Mouse (Mus musculus): ENCODE results near the gene Sh3tc1. TPM values are rescaled to one million over a fixed set of nuclear protein-coding genes. Genes with fewer than 3 reads are reported as not detected.
A peak's percentile ranks its signal among the peaks of the same experiment; 100 is the strongest.

The Sh3tc1 gene
- polyA plus RNA-seq, 1 experiment from 2014 or later: 3.6 TPM

DNA sequence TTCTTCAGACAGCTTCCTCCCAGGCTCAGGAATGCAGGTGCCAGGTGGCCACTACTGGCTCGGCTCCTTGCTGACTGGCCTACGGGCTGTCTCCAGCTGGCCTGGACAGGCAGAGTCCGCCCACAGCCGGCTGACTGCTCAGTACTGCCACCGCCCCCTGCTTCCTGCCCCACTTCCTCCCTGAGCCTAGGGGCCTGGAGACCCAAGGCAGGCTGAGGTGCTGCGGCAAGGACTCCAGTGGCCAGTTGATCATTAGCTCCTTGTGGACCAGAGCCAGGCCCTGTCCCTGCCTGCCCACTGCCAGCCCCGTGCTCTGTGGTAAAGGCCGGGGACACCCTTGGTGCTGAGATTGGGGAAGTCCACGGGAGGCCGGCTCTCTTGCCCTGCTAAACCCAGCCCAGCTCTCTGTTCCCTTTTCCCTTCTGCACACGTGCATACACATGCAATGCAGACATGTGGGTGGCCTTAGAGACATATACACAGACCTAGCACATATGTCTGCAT, 10.8 kb downstream of the Sh3tc1 start:
- Histone ChIP-seq H3K4me1 (no peaks in the 10 kb centered on the region), H3K4me3 (no peak overlapping the region), H3K9ac (no peak overlapping the region), H3K27ac (no peak overlapping the region), H3K4me2 (replicated peaks) (no peak overlapping the region), H3K36me3 (no peaks in the 10 kb centered on the region), H3K27me3 (replicated peaks) (no peaks in the 10 kb centered on the region), H3K9me3 (no peaks in the 10 kb centered on the region)
- no peak for ATAC-seq (ENCODE audit: low FRiP score, low read depth)
- 59% methylated on average over 11 of the region's 11 CpGs for WGBS

DNA sequence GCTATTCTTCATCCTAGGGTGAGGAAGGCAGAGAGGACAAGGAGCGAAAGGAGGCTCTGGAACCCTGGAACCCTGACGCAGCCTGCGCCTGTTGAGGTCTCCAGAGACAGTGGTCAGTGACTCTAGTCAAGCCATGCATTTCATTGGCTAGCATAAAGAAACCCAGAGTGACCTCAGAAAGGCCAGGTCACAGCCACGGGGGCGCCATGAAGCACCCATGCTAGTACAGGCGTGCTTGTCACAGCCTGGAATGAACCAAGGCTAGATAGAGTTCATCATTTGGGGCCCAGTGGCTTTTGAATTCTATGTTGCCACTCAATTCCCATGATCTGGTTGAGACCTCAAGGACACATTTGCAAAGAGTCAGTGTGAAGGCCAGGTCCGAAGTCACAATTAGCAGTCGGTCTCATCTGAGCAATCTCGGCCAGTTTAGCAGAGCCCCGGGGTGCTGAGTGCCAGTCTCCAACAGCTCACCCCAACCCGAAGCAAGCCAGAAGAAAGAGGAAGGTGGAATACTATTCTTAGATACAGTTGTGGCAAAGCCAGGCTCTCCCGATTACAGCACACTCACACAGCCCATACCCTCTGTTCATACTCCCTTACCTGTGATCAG, 11.3 kb downstream of the Sh3tc1 start:
- no peak overlapping the region for H3K4me3 ChIP-seq
- no peak overlapping the region for H3K27ac ChIP-seq
- WGBS: 93% methylated on average over 12 of the region's 12 CpGs
- no peaks in the 10 kb centered on the region for H3K9me3 ChIP-seq
- no peaks in the 10 kb centered on the region for H3K27me3 ChIP-seq (replicated peaks)
- ATAC-seq (ENCODE audit: low FRiP score, low read depth): no peak
- H3K4me2 ChIP-seq (replicated peaks): peak overlapping the region; percentile 18; the same call in 1 of the 2 replicates
- H3K4me1 ChIP-seq: no peaks in the 10 kb centered on the region
- no peaks in the 10 kb centered on the region for H3K36me3 ChIP-seq
- no peak overlapping the region for H3K9ac ChIP-seq

DNA sequence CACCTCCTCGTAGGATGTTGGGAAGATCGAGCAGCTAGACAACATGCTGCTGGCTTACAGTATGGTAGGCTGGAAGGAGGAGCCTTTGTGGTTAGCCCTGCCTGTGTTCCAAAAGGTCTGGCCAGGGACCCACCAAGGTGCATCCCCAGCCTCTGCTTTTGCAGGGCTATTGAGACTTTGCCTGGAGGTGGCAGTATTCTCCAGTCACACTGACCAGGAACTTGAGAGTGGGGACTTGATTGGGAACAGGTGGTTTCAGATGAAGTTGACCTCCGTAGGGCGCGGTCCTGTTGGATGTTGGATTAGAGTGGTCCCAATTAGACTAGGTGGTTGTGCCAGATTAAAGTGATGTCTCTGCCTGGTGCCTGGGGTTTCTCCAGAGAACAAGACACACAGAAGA, 12.3 kb downstream of the Sh3tc1 start:
- H3K4me3 ChIP-seq: no peak overlapping the region
- no peak overlapping the region; the same call in 1 of the 2 replicates for H3K4me2 ChIP-seq (replicated peaks)
- no peaks in the 10 kb centered on the region for H3K36me3 ChIP-seq
- no peaks in the 10 kb centered on the region for H3K27me3 ChIP-seq (replicated peaks)
- no peak overlapping the region for H3K9ac ChIP-seq
- no peaks in the 10 kb centered on the region; the same call in 1 of the 2 replicates for H3K4me1 ChIP-seq
- no peak overlapping the region for H3K27ac ChIP-seq
- ATAC-seq (ENCODE audit: low FRiP score, low read depth): no peak
- 96% methylated on average over 5 of the region's 5 CpGs for WGBS
- H3K9me3 ChIP-seq: no peaks in the 10 kb centered on the region

DNA sequence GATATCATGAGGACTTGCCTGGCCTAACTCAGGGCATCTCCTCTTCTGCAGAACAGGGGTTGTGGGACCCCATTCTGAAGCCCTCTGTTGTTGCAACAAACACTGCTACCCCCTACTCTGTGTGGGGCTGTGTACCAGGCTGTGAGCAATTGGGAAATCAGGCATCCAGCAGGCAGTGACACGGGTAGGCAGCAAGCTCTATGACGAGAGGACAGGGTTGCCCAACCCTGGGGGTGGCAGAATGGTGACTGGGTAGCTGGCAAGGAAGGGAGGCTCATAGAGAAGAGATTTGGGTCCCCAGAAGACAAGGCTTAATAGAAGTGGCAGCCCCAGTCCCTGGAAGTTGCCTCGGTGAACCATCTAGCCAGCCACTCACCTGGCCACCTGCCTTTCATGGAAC, 13.9 kb downstream of the Sh3tc1 start:
- Histone ChIP-seq H3K36me3 (no peaks in the 10 kb centered on the region), H3K9me3 (no peaks in the 10 kb centered on the region)
- ATAC-seq (ENCODE audit: low FRiP score, low read depth): no peak

DNA sequence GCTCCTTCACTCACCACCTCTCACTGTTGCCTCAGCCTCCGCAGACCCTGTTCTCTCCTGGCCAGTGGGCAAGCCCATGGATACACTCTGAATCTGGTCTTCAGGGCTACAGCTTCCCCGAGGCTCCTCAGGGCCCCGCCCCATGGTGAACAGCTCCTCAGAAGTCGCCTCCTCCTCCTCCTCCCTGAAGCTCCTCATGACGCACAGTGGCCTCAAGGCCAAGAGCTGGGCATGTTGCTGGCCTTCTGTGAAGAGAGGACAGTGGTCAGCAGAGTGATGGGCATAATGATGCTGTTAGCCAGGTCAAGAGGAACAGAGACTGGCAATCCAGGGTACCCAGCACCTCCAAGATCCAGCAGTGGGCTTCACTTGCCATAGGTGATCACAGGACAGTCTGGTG, 15.9 kb downstream of the Sh3tc1 start:
- Histone ChIP-seq H3K36me3 (no peaks in the 10 kb centered on the region), H3K4me1 (no peaks in the 10 kb centered on the region; the same call in 1 of the 2 replicates), H3K27ac (no peak overlapping the region), H3K27me3 (replicated peaks) (no peaks in the 10 kb centered on the region), H3K4me2 (replicated peaks) (no peak overlapping the region), H3K9me3 (no peaks in the 10 kb centered on the region), H3K4me3 (no peak overlapping the region), H3K9ac (no peak overlapping the region)
- no peak for ATAC-seq (ENCODE audit: low FRiP score, low read depth)
- WGBS: 84% methylated on average over 5 of the region's 5 CpGs

More for the DNA sequence above, 13.9 kb downstream of the Sh3tc1 start:
- no peaks in the 10 kb centered on the region; the same call in 1 of the 2 replicates for H3K4me1 ChIP-seq
- H3K9ac ChIP-seq: no peak overlapping the region
- H3K4me3 ChIP-seq: no peak overlapping the region
- no peak overlapping the region for H3K4me2 ChIP-seq (replicated peaks)
- no peak overlapping the region for H3K27ac ChIP-seq
- no peaks in the 10 kb centered on the region for H3K27me3 ChIP-seq (replicated peaks)
- WGBS: 82% methylated on average over 3 of the region's 3 CpGs

DNA sequence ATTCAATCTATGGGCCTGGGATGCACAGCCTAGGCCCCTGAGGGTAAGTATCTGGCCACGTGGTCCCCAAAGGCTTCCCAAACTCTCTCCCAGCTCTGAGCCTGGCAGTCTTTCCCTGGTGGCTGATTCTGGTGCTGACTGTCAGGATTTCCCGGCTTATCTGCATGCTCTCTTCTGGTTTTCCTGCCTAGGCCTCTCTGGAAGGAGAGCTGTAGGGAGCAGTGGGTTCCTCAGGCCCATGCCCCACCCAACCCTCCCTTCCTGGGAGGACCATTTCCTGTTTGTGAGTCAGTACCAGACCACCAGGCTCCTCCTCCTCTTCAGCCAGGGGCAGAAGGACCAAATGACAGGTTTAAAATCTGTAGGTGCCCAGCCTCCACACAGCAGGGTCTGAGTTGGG, 17.1 kb downstream of the Sh3tc1 start:
- ATAC-seq (ENCODE audit: low FRiP score, low read depth): no peak
- Histone ChIP-seq H3K36me3 (no peaks in the 10 kb centered on the region), H3K4me3 (no peak overlapping the region), H3K27ac (no peak overlapping the region), H3K4me1 (no peaks in the 10 kb centered on the region; the same call in 1 of the 2 replicates), H3K9ac (no peak overlapping the region), H3K9me3 (no peaks in the 10 kb centered on the region), H3K27me3 (replicated peaks) (no peaks in the 10 kb centered on the region), H3K4me2 (replicated peaks) (no peak overlapping the region)
- 63% methylated on average over 2 of the region's 2 CpGs for WGBS

DNA sequence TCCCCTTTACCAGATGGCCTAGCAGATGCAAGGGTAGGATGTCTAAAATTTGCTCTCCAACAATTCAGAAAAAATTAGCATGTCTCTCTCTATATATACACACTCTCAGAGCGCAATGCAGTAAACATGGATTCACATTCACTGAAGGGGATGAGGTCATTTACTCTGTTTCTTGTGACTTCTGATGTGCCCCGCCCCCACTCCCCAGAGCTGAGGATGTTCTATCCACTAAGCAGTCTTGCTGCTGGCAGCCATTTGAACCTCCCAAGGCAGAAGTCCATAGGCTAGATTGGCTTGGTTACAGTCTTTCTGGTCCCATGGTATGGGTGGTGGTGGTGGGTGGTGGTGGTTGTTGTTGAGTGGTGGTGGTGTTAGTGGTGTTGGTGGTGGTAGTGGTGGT, 17.9 kb downstream of the Sh3tc1 start:
- Histone ChIP-seq H3K4me1 (no peaks in the 10 kb centered on the region; the same call in 1 of the 2 replicates), H3K9me3 (no peaks in the 10 kb centered on the region), H3K27me3 (replicated peaks) (no peaks in the 10 kb centered on the region), H3K9ac (no peak overlapping the region), H3K4me3 (no peak overlapping the region), H3K36me3 (no peaks in the 10 kb centered on the region), H3K4me2 (replicated peaks) (no peak overlapping the region), H3K27ac (no peak overlapping the region)
- ATAC-seq (ENCODE audit: low FRiP score, low read depth): no peak
- WGBS: 95% methylated on average over 2 of the region's 2 CpGs

DNA sequence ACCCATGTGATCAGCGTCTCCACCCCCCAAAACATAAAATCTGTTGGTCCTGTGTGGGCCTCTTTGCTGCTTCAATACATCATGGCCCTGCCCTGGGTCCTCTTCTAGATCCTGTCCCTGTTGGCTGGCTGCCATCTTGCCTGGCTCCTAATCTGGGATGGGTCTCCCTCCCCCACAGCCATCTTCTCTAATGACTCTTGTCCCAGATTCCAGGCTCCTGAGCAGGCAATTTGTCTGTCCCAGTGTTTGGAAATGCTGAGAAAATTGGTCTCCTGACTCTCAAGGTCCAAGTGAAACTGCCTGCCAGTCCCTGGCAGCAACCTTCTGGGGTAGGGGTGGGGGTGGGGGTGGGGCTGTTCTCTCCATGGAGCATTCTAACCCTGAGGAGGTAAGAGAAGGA, 19.9 kb downstream of the Sh3tc1 start:
- Histone ChIP-seq H3K4me3 (no peak overlapping the region), H3K9ac (no peak overlapping the region), H3K4me2 (replicated peaks) (no peak overlapping the region), H3K27ac (no peak overlapping the region), H3K36me3 (no peaks in the 10 kb centered on the region), H3K4me1 (no peaks in the 10 kb centered on the region; the same call in 1 of the 2 replicates), H3K9me3 (no peaks in the 10 kb centered on the region), H3K27me3 (replicated peaks) (no peaks in the 10 kb centered on the region)
- WGBS: 100% methylated on average over 1 of the region's 1 CpGs
- no peak for ATAC-seq (ENCODE audit: low FRiP score, low read depth)

DNA sequence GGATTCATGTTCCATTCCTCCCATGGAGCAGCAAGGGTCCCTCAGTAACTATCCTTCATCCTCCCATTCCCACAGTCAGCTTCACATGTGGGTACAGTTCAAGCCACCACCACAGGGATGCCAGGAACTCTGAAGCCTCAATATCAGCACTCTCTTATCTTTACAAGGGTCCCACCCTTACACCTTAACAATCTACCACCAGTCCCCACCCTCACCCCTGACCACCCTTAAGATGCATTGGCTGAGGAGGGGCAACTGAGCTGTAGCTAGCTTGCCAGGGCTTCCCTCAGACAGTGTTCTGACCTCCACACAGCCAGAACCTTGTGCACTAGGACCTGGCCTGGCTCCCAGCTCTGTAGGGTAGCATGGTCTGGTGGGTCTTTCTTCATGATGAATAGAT, 20.4 kb downstream of the Sh3tc1 start:
- Histone ChIP-seq H3K4me2 (replicated peaks) (no peak overlapping the region), H3K27me3 (replicated peaks) (0 out of 2 replicates have a peak, but pooled peaks cover 3% of the 10 kb centered on the region), H3K4me3 (no peak overlapping the region), H3K27ac (no peak overlapping the region), H3K36me3 (no peaks in the 10 kb centered on the region), H3K9me3 (no peaks in the 10 kb centered on the region), H3K4me1 (no peaks in the 10 kb centered on the region; the same call in 1 of the 2 replicates), H3K9ac (no peak overlapping the region)
- ATAC-seq (ENCODE audit: low FRiP score, low read depth): no peak

DNA sequence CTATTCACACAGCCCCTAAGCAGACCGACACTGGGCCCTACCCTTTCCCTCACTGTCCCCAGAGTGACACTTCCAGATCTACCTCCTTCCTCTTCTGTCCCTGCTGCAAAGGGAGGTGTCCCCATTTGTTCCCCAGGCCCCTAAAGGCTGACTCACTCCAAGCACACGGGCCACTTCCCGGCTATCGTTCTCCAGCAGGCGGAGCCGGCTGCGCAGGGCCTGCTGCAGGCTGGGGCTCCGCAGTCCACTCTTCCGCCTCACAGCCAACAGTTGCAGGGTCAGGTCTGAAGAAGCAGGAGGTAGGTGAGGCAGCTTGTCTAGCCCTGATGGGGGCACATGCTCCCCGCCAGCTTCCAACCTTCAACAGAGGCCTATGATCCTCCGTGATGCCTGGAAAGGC, 21.0 kb downstream of the Sh3tc1 start:
- Histone ChIP-seq H3K4me2 (replicated peaks) (no peak overlapping the region), H3K4me3 (no peak overlapping the region), H3K9me3 (no peaks in the 10 kb centered on the region), H3K27ac (no peak overlapping the region), H3K4me1 (no peaks in the 10 kb centered on the region; the same call in 1 of the 2 replicates), H3K36me3 (no peaks in the 10 kb centered on the region), H3K9ac (no peak overlapping the region), H3K27me3 (replicated peaks) (0 out of 2 replicates have a peak, but pooled peaks cover 3% of the 10 kb centered on the region)
- no peak for ATAC-seq (ENCODE audit: low FRiP score, low read depth)
- WGBS: 75% methylated on average over 11 of the region's 11 CpGs

DNA sequence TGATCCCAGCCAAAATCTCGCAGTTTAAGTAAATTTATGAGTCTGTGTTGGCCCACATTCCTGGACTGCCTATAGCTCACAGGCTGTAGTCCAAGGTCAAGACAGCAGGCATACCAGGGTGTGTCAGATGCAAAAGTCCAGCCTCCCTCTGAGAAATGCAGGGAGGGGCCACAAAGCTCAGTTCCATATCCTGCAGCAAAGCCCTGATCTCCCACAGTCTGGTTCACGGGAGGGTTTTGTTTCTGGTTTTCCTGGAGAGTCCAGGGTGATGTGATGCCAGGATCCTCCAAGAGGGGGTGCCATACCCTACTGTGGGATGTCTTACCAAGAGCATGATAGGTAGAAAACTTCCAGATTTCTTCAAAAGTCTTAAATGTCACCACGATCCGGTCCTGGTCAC, 21.8 kb downstream of the Sh3tc1 start:
- H3K4me1 ChIP-seq: no peaks in the 10 kb centered on the region; the same call in 1 of the 2 replicates
- H3K4me2 ChIP-seq (replicated peaks): no peak overlapping the region
- no peak overlapping the region for H3K4me3 ChIP-seq
- H3K36me3 ChIP-seq: no peaks in the 10 kb centered on the region
- H3K9me3 ChIP-seq: no peaks in the 10 kb centered on the region
- 0 out of 2 replicates have a peak, but pooled peaks cover 3% of the 10 kb centered on the region for H3K27me3 ChIP-seq (replicated peaks)
- H3K9ac ChIP-seq: no peak overlapping the region
- no peak overlapping the region for H3K27ac ChIP-seq
- ATAC-seq (ENCODE audit: low FRiP score, low read depth): no peak
- WGBS: 61% methylated on average over 4 of the region's 4 CpGs

DNA sequence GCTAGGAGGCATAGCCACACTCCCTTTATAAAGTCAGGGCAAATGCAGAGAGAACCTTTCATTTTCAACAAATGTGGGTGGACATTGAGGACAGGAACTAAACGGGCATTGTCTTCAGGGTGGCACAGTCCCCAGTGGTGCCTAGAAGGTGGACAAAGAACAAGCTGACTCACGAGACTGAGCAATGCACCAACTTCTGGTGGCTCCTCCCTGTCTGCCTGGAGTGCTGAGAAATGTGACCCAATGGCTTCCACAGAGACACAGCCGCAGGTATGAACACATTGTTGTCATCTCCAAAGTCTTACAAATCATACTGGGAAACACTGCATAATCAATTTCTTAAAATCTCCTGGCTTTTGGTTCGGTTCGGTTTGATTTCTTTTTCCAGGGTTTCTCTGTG, 22.3 kb downstream of the Sh3tc1 start:
- ATAC-seq (ENCODE audit: low FRiP score, low read depth): no peak
- Histone ChIP-seq H3K4me1 (no peaks in the 10 kb centered on the region; the same call in 1 of the 2 replicates), H3K36me3 (no peaks in the 10 kb centered on the region), H3K27ac (no peak overlapping the region), H3K4me3 (no peak overlapping the region), H3K9ac (no peak overlapping the region), H3K9me3 (no peaks in the 10 kb centered on the region), H3K4me2 (replicated peaks) (no peak overlapping the region), H3K27me3 (replicated peaks) (0 out of 2 replicates have a peak, but pooled peaks cover 3% of the 10 kb centered on the region)
- 85% methylated on average over 5 of the region's 5 CpGs for WGBS
